Mouse (Mus musculus) urinary bladder, postnatal 4 days (tissue): ENCODE measurements around the gene Usp12.
"Not testable (repeated sequence)": the region's sequence is repeated elsewhere in the genome, so short reads cannot be mapped to it uniquely, and the experiment has no call there.

Experiments
- DNase-seq, 2 experiments: peaks; one replicate each; pipeline ENCODE4 v3.0.0; 2021 to 2022; ENCODE audit warnings: low spot score in 2 of 2

Gene Usp12

DNA sequence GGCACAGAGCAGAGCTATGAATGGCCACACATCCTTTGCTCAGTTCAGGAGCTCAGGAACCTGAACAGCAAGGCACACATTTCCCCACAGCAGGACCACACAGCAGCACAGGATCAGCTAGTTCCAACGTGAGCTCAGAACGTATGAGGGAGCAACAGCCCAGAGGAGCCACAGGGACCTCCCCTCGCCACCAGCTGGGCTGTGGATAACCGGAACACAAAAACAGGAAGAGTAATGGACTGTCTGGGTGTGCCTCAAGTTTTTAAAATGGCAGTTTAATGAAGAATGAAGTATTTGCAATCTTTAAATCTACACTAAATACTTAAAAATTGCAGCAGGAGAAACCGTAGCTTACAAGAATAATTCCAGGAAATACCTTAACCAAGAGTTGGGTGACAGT lies 44.9 kb downstream of the Usp12 start:
- DNase-seq: no peak

DNA sequence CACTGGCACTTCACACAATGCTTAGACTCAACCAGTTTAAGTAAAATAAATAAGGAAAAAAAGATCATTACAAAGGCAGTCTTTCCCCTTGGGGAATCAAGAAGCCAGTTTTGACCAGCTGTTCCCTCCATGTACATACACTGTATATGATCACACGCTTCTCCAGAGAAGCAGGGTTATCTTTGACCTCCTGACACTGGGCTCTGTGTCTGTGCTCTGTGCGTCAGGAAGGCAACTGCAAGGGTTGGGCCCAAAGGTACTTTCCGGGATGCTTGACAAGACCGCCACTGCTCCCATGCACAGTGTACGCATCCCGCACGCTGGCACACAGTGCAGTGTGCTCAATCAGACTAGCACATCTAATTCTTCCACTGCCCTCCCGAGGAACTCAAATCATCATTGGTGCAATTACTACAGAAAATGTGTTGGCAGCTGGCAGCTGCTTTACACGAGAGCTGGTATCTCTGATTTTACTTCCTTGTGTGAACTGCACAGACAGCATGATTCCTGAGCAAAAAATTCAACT lies 57.8 kb downstream of the Usp12 start:
- no peak for DNase-seq

DNA sequence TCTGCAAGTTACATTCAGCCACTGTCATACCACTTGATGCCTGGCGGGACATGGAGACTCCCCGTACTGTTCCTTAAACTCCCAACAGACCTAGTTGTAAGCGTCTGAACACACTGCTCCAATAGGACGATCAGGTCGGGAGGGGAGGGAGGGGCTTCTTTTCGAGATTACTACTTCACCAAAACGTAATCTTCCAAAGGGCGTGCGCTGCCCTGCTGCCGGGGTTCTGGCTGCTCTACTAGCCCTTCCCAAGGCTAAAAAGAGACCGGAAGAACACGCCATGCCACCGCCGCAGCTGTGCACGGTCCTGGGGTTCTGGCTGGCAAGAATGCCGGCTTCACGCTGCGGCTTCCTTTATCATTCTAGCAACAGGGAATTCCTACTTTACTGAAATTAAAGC lies 58.5 kb downstream of the Usp12 start:
- DNase-seq: no peak

DNA sequence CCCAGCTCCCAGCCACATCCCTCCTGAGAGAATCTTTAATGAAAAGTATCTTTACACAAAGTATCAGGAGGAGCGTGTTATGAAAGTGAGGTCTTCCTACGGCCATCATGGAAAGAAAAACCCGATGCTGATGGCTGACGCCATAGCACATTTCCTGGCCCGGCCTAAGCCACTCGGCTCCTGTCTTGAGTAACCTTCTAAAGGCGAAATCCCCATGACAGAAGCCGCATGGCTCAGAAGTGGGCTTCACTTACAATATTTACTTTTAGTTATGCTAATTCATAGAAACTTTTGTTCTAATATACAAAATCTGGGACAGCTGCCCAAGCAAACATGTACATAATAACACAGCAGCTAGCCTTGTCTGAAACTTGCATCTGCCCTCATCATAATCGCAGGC lies 59.8 kb downstream of the Usp12 start:
- not testable (repeated sequence) for DNase-seq

- no peak for DNase-seq
These were observed 60.7 kb downstream of the Usp12 start for GRCm38 (mm10) chr5:146733888-146734640.

DNA sequence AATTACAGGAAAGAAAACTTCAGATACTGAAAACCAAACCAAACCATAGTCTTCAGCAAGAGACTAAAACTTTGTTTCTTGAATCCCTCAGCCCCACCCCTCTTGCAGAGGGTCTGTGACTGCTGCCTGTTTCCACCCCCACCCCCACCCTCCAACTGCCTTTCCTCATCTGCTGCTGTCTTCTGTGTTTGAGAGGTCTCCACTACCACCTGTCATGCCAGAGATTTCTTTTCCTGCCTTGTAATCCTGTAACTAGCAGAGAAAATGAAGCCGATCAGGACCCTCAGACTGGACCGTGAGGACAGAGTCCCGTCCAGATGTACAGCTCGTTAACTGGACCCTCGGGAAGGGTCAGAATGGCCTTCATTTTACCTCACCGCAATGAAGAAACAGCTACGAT lies 61.4 kb downstream of the Usp12 start:
- DNase-seq: no peak

DNA sequence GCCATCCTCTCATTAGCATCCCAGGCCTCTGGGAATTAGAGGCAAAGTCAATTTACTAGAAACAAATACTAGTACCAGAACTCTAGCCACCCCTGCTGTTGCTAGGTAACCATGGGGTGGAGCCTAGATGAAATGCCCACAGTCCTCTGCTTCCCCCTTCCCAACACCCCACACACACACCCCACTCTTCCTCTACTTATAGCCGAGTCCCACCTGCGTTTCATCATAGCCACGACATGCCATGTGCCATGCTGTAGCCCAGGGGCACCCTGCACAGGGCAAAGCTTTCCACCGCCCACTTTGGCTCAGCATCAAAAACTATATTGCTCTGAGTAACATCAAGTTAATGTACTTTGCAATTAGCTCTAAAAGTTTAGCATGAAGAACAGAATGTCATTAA lies 67.8 kb downstream of the Usp12 start:
- DNase-seq: no peak

DNA sequence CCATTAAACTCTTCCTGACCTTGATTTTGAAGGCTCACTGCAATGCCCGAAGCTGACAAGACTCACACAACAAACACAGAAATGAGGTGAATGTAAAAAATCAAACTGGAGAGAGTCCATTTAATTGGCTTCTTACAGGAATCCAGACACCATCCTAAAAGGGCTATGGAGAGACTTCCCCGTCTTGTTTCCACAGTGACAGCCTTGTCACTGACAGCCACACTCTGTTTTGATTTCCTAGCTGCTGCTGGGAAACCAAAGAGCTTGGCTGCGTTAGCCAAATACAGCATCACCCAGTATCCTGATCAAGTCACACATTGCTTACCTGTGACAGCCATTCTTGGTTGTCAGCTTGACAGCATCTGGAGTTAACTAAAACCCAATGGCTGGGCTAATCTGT lies 69.8 kb downstream of the Usp12 start:
- DNase-seq: no peak

- no peak for DNase-seq
These were observed 71.4 kb downstream of the Usp12 start for GRCm38 (mm10) chr5:146723452-146723851.

DNA sequence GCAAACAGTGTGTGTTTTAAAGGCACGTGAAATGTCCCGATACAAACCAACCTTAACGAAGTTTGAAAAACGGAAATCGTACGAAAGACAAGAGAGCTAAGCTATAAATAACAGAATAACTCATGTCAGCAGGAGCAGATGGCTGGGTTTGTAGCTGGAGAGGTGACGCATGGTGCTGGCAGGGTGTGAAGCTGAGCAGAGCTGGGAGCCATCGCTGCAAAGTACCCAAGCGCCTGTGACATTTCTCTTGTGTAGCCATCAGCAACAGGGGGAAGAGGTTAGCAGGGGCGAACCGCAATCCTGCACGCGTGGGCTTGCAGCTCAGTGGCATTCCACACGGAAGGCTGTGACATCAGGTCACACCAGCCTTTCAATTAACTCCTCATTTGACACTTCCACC lies 72.6 kb downstream of the Usp12 start:
- DNase-seq: no peak

- DNase-seq: no peak
These were observed 75.0 kb downstream of the Usp12 start for GRCm38 (mm10) chr5:146719584-146720356.

DNA sequence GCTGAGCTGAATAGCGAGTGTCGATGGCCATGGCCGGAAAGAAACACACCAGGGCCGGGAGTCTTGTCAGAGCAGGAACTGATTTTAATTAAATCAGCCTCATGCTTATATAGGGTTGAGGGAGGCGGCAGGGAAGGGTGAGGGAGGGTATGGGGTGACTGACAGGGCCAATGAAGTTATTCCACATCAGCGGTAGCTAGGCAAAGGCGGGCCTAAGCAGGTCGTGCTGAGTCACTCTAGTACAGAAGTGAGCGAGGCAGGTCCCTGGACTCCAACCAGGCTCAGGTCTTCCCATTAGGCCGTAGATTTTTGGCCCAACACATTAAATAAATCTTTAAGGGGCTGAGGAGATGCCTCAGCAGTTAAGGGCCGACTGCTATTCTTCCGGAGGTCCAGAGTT lies 81.0 kb downstream of the Usp12 start:
- DNase-seq: no peak

GRCm38 (mm10) chr5:146713088-146713487 lies 81.7 kb downstream of the Usp12 start:
- DNase-seq: no peak

- DNase-seq: no peak
These were observed 82.4 kb downstream of the Usp12 start for GRCm38 (mm10) chr5:146712282-146712918.

DNA sequence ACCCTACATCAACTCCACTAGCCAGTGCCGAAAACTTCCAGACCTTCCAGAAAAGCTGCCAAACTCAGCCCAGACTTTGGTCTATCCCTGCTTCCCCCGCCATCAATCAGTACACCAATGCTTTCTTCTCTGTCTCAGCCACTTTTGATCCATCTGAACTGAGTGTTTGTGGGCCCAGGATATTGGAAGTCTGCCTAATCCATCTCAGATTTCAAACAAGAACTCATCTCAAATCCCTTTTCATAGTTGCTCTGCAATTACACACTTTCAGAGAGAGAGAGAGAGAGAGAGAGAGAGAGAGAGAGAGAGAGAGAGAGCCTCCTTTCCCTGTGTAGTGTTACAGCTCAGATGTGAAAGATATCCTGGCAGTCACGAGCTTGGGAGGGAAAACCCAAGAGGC lies 85.4 kb downstream of the Usp12 start:
- no peak for DNase-seq

DNA sequence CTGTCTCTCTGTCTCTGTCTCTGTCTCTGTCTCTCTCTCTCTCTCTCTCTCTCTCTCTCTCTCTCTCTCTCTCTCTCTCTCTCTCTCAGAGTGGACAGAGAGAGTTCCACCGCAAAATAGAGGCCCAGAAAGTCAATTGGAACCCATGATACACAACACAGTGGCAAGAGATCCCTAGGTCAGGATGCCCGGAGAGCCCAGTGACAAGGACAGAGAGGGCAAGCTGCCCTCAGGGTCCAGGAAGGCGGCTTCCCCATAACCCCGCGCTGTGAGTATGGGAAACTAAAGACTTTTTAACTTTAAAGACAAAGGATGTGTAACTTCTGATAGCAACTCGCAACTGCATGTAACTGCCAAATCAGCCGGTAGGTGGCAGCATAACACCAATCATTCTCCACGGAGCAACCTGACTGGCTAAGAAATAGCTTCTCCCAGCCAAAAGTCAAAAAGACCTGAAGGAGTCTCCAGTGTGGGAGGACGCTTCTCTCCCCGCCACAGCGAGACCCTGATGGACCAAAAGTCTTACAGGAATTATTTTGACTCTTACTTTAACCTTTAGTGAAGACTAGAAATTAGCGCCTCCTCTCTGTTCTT lies 88.9 kb downstream of the Usp12 start:
- DNase-seq: peak; percentile 76 to 90

GRCm38 (mm10) chr5:146705411-146705810 lies 89.4 kb downstream of the Usp12 start:
- DNase-seq: no peak

DNA sequence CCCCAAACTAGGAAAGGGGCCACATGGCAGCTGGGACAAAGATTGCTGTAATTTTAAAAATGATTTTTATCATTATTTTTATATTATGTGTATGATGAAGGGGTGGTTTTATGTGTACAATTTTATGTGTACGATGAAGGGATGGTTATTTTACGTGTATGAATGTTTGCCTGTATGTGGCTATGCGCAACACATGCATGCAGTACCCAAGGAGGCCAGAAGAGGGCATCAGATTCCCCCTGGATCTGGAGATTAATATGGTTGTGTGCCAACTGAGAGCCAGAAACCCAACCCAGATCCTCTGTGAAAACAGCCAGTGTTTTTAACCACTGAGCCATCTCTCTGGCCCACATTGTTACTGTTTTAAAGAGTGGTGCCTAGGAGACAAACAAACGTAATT lies 90.6 kb downstream of the Usp12 start:
- no peak for DNase-seq

GRCm38 (mm10) chr5:146703710-146704121 lies 91.1 kb downstream of the Usp12 start:
- peak in 1 of 2 experiments; percentile 36 for DNase-seq

GRCm38 (mm10) chr5:146700099-146700498 lies 94.7 kb downstream of the Usp12 start:
- no peak for DNase-seq

- no peak for DNase-seq
These were observed 95.3 kb downstream of the Usp12 start for GRCm38 (mm10) chr5:146699433-146700019.

GRCm38 (mm10) chr5:146695543-146695942 lies 99.3 kb downstream of the Usp12 start:
- no peak for DNase-seq
